Comparison of ENCODE assay signal across 22 mouse cellular contexts in the genomic region with DNA sequence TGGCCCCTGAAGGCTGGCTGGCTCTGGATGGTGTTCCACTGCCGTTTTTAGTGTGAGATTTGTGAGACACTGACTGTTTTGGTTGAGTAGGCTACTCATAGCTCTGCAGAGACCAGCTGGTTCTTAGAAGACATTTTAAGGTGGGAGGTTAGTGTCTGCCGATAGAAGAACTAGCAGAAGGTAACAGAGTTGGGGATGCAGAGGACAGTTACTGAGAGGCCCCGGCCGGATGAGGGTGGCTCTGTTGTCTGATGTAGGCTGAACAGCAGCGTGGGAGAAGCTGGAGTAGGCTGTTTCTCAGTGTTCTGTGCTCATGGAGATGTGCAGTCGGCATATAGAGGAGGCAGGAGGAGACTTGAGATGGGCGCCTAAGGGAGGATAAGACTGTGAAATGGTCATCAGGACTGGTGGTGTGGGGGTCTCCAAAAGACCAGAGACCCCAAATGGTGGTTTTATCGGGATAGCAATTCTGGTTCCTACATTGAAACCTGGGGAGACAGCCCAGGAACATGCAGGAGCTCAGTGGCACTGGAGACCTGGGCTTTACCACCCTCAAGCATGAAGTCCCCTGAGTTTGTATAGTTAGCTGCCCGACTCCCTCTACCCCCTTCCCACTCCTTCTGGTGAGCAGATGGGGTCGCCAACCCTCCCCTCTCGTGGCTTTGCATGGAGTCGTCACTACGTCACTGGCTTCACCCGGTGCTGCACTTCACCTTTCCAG. TPM values are rescaled to one million over a fixed set of nuclear protein-coding genes. Genes with fewer than 3 reads are reported as not detected.
A peak's percentile ranks its signal among the peaks of the same experiment; 100 is the strongest.
DNase-seq lines count a peak whose midpoint lies in the region.
"Had no signal": no experiment of that assay in that cellular context is flagged by ENCODE, and none has a peak within 500 bp of the region (broad histone marks: within the 10 kb centered on the region; RNA-seq: fewer than 3 reads in every experiment).

No protein-coding gene starts in this region.

- intact Hi-C loops in left cerebral cortex, postnatal 36 days (cut with DNase I): loop anchor here (5.0 kb wide), 1 partner anchor 114 kb away; no protein-coding TSS in a partner anchor

- DNase-seq in layer of hippocampus, adult 11-12 months (ENCODE audit: low spot score): peak; percentile 6
- DNase-seq in layer of hippocampus, adult 18-20 months (ENCODE audit: low spot score in 2 of 2): no peak
- DNase-seq in left cerebral cortex, postnatal 36 days (ENCODE audit: low spot score in 2 of 2): peak; percentile 33 to 49
- DNase-seq in left cerebral cortex, adult 11 months (ENCODE audit: low spot score): no peak
- DNase-seq in right cerebral cortex, adult 2 months (ENCODE audit: low spot score in 2 of 2): peak; percentile 38 to 51
- no peak for DNase-seq in right cerebral cortex, postnatal 10 days (ENCODE audit: low spot score in 2 of 2)
- no peak for DNase-seq in ovary, adult 18-20 months (ENCODE audit: low spot score)
- DNase-seq: adrenal gland, adult 2 months; adrenal gland, postnatal 14 days; cerebellum, adult 11-12 months; cerebellum, adult 8-10 months; cerebellum, postnatal 10 days; cerebellum, postnatal 36 days; embryo, embryonic 11 days; gastrocnemius, adult 2 months; gastrocnemius, postnatal 14 days; heart, adult 2 months; heart, postnatal 14 days; heart, postnatal 4 days had no signal

RNA-seq across cellular contexts. Expression of a gene that starts 17.6 kb away (rescaled TPM):
- 10 to 100 TPM; 29.9 to 35.2 TPM for total RNA-seq in layer of hippocampus, adult 18-20 months (2021)
- total RNA-seq in left cerebral cortex, postnatal 36 days (2021): 10 to 100 TPM; 18.9 to 24.3 TPM

RNA-seq across cellular contexts. Expression of a gene that starts 29.4 kb away (rescaled TPM):
- total RNA-seq in layer of hippocampus, adult 18-20 months (2021): under 1 TPM in 1 of 2 experiments, not detected in 1; 0.40 TPM
- not detected for total RNA-seq in left cerebral cortex, postnatal 36 days (2021)
- total RNA-seq: adrenal gland, adult 2 months; adrenal gland, postnatal 14 days; adrenal gland, postnatal 4 days; gastrocnemius, adult 2 months; gastrocnemius, postnatal 14 days; gastrocnemius, postnatal 4 days; heart, adult 2 months; heart, postnatal 14 days; heart, postnatal 4 days; MEL had no signal

RNA-seq across cellular contexts. Expression of a gene that starts 58.0 kb away (rescaled TPM):
- 100 to 1,000 TPM in 1 of 2 experiments, 10 to 100 TPM in 1; 97.0 to 102 TPM for total RNA-seq in layer of hippocampus, adult 18-20 months (2021)
- 10 to 100 TPM; 76.2 to 83.6 TPM for total RNA-seq in left cerebral cortex, postnatal 36 days (2021)

Comparison
In these comparisons a context has a peak if more than half of its experiments do, and no peak if none do; other contexts are left out.
1. DNase-seq: peak in layer of hippocampus, adult 11-12 months (single experiment), left cerebral cortex, postnatal 36 days (2 of 2) and right cerebral cortex, adult 2 months (2 of 2); none in layer of hippocampus, adult 18-20 months (0 of 2), left cerebral cortex, adult 11 months (single experiment), right cerebral cortex, postnatal 10 days (0 of 2) and ovary, adult 18-20 months (single experiment).